Mouse (Mus musculus) limb, embryonic 13.5 days (tissue): ENCODE data around the gene Zfhx3. TPM values are rescaled to one million over a fixed set of nuclear protein-coding genes. Genes with fewer than 3 reads are reported as not detected.

Experiments
- ATAC-seq: fragments of 200-750 bp; cut with Nextera tagmentation; 2 replicates; pipeline ENCODE4 v1.8.0; 2017; ENCODE audit warnings: low read depth, moderate number of reproducible peaks, moderate TSS enrichment; ENCODE audit not compliant: low FRiP score
- H3K27ac ChIP-seq: fragments of 300-500 bp; sonication (generic); 2 replicates; pipeline ENCODE4 v1.5.1; 2015; ENCODE audit warnings: inconsistent platforms, mild to moderate bottlenecking, moderate library complexity
- H3K27me3 ChIP-seq: fragments of 300-500 bp; sonication (generic); 2 replicates; pipeline ENCODE4 v1.6.1; 2015; ENCODE audit warnings: mild to moderate bottlenecking, inconsistent platforms
- H3K36me3 ChIP-seq: fragments of 300-500 bp; sonication (generic); 2 replicates; pipeline ENCODE4 v1.6.1; 2015; ENCODE audit warnings: inconsistent platforms, mild to moderate bottlenecking, moderate library complexity
- H3K4me1 ChIP-seq: fragments of 300-500 bp; sonication (generic); 2 replicates; pipeline ENCODE4 v1.6.1; 2015; ENCODE audit warnings: inconsistent platforms
- H3K4me2 ChIP-seq: fragments of 300-500 bp; sonication (generic); replicated peaks from 2 replicates; pipeline ENCODE4 v1.6.1; 2015; ENCODE audit warnings: inconsistent platforms, mild to moderate bottlenecking, moderate library complexity
- H3K4me3 ChIP-seq: fragments of 300-500 bp; sonication (generic); 2 replicates; pipeline ENCODE4 v1.5.1; 2015; ENCODE audit warnings: moderate library complexity, mild to moderate bottlenecking, inconsistent platforms
- H3K9ac ChIP-seq: fragments of 300-500 bp; sonication (generic); 2 replicates; pipeline ENCODE4 v1.6.1; 2015; ENCODE audit warnings: mild to moderate bottlenecking, inconsistent platforms
- H3K9me3 ChIP-seq: fragments of 300-500 bp; sonication (generic); 2 replicates; pipeline ENCODE4 v1.6.1; 2016; ENCODE audit warnings: inconsistent platforms
- WGBS: fragments of 180-500 bp; shearing (Covaris S2); methylation state at CpG from one replicate; pipeline ENCODE4 v1.1.7; 2015; 5-methylcytosine and 5-hydroxymethylcytosine counted together
- polyA plus RNA-seq: library from polyadenylated mRNA; unstranded; fragments of >200 nt; fragmentation: Nextera tagmentation; extraction: Ambion mirVana; gene quantifications from 2 replicates; pipeline ENCODE4 v1.2.1, GENCODE M21; 2015

Gene Zfhx3
- polyA plus RNA-seq, 1 experiment from 2014 or later = 44.1 TPM

DNA sequence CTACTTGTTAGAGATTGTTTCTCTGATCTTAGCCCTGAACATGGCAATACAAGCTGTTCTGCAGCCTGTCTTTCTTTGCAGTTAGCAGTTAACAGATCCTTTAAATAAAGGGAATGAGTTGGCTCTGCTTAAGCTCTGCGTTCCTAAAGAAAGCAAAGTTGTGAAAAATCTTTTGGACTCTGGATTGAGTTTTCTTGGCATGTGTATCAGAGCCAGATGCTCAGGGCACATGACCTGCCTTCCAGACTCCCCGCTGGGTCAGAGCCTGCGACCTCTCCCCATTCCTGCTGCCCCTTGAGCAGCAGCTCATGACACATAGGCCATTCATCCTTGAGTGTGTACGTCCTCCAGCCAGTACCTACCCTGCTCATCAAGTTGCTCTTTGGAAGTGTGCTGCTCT, 81.9 kb downstream of the Zfhx3 start:
- Histone ChIP-seq H3K36me3 (no peaks in the 10 kb centered on the region), H3K9me3 (0 out of 2 replicates have a peak, but pooled peaks cover 3% of the 10 kb centered on the region), H3K27ac (peak overlapping the region; percentile 44; the same call in 1 of the 2 replicates), H3K4me1 (peaks cover 61% of the 10 kb centered on the region), H3K4me2 (no peak overlapping the region), H3K27me3 (no peaks in the 10 kb centered on the region), H3K4me3 (no peak overlapping the region), H3K9ac (no peak overlapping the region)
- WGBS = 37% methylated on average over 4 of the region's 4 CpGs
- ATAC-seq = no peak

DNA sequence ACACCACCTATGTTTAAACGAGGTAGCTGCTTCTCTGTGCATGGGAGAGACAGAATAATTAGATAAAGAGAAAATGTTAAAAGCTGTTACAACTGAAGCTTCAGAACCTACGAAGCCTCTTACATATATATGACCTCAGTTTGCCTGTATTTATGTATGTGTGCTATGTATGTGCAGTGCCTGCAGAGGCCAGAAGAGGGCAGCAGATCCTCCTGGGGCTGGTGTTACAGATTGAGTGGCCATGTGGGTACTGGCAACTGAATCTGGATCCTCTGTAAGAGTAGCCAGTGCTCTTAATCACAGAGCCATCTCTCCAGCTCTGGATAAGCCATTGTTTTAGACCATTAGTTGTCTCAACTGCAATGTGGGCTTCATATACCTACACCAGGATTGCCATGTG, 82.8 kb downstream of the Zfhx3 start:
- Histone ChIP-seq H3K27ac (no peak overlapping the region), H3K9me3 (0 out of 2 replicates have a peak, but pooled peaks cover 3% of the 10 kb centered on the region), H3K4me3 (no peak overlapping the region), H3K4me1 (peaks cover 63% of the 10 kb centered on the region), H3K27me3 (no peaks in the 10 kb centered on the region), H3K4me2 (no peak overlapping the region), H3K9ac (no peak overlapping the region), H3K36me3 (no peaks in the 10 kb centered on the region)
- 77% methylated on average over 2 of the region's 2 CpGs for WGBS
- ATAC-seq = no peak

- Histone ChIP-seq H3K27me3 (no peaks in the 10 kb centered on the region), H3K36me3 (no peaks in the 10 kb centered on the region), H3K9me3 (0 out of 2 replicates have a peak, but pooled peaks cover 3% of the 10 kb centered on the region), H3K4me1 (peaks cover 58% of the 10 kb centered on the region), H3K4me2 (peak overlapping the region; percentile 61), H3K4me3 (peak overlapping the region; percentile 29), H3K9ac (no peak overlapping the region), H3K27ac (peak overlapping the region; percentile 83)
- 23% methylated on average over 11 of the region's 11 CpGs for WGBS
- ATAC-seq = no peak
These were observed 84.4 kb downstream of the Zfhx3 start for GRCm38 (mm10) chr8:108026557-108027440.

DNA sequence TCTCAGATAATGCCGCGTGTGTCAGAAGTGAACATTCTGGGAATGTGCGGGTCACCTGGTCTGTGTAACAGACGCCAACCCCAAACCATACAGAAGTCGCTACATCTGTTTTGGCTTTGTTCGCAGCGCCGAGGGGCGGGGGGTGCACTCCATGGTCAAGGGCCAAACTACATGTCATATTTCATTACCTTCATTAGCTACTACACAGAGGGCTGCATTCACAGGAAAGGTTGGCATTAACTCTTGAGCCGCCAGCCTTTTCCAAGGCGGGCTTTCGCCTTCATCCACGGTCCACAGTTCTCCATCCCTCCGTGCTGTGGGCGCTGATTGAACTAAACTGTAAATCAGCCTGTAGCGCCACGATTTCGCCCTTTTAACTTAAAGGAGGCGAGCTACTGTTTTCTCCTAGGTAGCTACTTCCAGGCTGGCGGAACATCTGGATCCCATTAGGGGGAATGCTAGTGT, 85.1 kb downstream of the Zfhx3 start:
- H3K27me3 ChIP-seq = no peaks in the 10 kb centered on the region
- peak overlapping the region; percentile 83 for H3K27ac ChIP-seq
- 0 out of 2 replicates have a peak, but pooled peaks cover 3% of the 10 kb centered on the region for H3K9me3 ChIP-seq
- ATAC-seq = peak; percentile 86
- H3K9ac ChIP-seq = no peak overlapping the region
- 4% methylated on average over 20 of the region's 20 CpGs for WGBS
- peaks cover 50% of the 10 kb centered on the region for H3K4me1 ChIP-seq
- H3K4me3 ChIP-seq = peak overlapping the region; percentile 29
- no peaks in the 10 kb centered on the region for H3K36me3 ChIP-seq
- H3K4me2 ChIP-seq = peak overlapping the region; percentile 61

DNA sequence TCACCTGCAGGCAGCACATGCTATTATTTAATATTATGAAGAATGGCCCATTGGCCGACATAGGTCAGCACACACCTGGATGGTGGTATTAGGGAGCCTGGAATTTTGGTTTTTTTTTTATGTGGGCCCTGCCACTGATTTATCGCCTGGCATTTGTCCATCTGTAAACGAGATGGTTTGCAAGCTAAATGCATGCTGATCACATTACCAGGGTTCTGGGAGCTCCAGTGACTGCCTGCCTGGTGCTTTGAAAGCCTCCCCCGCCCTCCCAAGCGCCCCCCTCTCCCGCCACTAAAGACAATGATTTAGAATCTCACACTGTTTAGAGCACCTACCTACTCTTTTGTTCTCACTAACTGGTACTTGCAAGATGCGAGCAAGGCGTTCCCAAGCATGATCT, 86.0 kb downstream of the Zfhx3 start:
- ATAC-seq = 0 out of 2 replicates have a peak, but pooled peaks have one; percentile 19

DNA sequence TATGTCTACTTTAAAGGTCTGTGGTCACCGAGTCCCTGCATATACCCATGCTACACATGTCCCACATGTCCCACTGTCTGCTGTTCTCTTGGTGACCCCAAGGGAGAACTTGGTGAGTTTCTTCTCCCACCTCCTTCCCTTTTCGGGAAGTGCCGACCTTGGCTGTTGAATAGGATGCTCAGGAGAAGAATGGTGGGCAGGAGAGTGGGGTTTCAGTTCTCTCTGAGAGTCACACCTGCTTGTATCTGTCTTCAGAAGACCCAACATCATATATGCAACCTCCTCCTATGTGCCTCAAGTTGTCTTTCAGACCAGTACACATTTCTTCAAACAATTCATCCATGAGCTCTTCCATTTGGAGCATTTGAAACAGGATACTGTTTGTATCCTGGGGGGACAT, 88.7 kb downstream of the Zfhx3 start:
- WGBS = 88% methylated on average over 3 of the region's 3 CpGs
- peaks cover 56% of the 10 kb centered on the region for H3K4me1 ChIP-seq
- no peak overlapping the region for H3K4me2 ChIP-seq
- no peak overlapping the region for H3K9ac ChIP-seq
- H3K9me3 ChIP-seq = no peaks in the 10 kb centered on the region
- H3K27me3 ChIP-seq = 0 out of 2 replicates have a peak, but pooled peaks cover 3% of the 10 kb centered on the region
- no peak overlapping the region for H3K4me3 ChIP-seq
- no peak overlapping the region for H3K27ac ChIP-seq
- ATAC-seq = no peak
- H3K36me3 ChIP-seq = no peaks in the 10 kb centered on the region

More for the DNA sequence above, 86.0 kb downstream of the Zfhx3 start:
- Histone ChIP-seq H3K4me3 (peak overlapping the region; percentile 29; the same call in 1 of the 2 replicates), H3K27ac (peak overlapping the region; percentile 83), H3K9me3 (0 out of 2 replicates have a peak, but pooled peaks cover 3% of the 10 kb centered on the region), H3K4me2 (peak overlapping the region; percentile 61), H3K9ac (no peak overlapping the region), H3K36me3 (no peaks in the 10 kb centered on the region), H3K4me1 (peaks cover 49% of the 10 kb centered on the region), H3K27me3 (0 out of 2 replicates have a peak, but pooled peaks cover 3% of the 10 kb centered on the region)
- 4% methylated on average over 8 of the region's 8 CpGs for WGBS

- peaks cover 28% of the 10 kb centered on the region for H3K4me1 ChIP-seq
- H3K9me3 ChIP-seq = 0 out of 2 replicates have a peak, but pooled peaks cover 7% of the 10 kb centered on the region
- 0 out of 2 replicates have a peak, but pooled peaks cover 3% of the 10 kb centered on the region for H3K27me3 ChIP-seq
- no peak overlapping the region for H3K4me3 ChIP-seq
- WGBS = 83% methylated on average over 3 of the region's 3 CpGs
- peak overlapping the region; percentile 44; the same call in 1 of the 2 replicates for H3K27ac ChIP-seq
- ATAC-seq = no peak
- no peaks in the 10 kb centered on the region for H3K36me3 ChIP-seq
- H3K9ac ChIP-seq = no peak overlapping the region
- H3K4me2 ChIP-seq = no peak overlapping the region
These were observed 91.6 kb downstream of the Zfhx3 start for GRCm38 (mm10) chr8:108034070-108034469.

DNA sequence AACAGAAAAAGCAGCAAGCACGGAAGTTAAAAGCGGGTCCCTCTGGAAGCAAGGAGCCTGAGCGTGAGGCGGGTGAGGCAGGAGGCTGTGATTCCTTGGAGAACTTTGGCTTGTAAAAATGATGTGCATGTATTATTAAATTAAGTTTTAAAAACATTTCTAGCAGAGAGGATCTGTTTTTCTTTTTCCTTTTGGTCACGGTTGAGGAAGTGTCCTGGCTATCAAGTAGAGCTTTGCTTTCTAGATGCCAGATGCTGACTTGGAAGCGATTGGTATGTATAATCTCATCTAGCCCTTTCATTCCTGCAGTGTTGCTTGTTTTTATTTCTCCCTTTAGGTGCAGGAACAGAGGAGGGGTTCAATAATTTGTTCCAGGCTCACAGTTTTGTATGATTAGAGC, 92.3 kb downstream of the Zfhx3 start:
- H3K27ac ChIP-seq = peak overlapping the region; percentile 44; the same call in 1 of the 2 replicates
- H3K4me2 ChIP-seq = no peak overlapping the region; the same call in 1 of the 2 replicates
- no peak overlapping the region for H3K4me3 ChIP-seq
- 45% methylated on average over 6 of the region's 6 CpGs for whole genome bisulfite sequencing
- peaks cover 23% of the 10 kb centered on the region for H3K4me1 ChIP-seq
- H3K9me3 ChIP-seq = 0 out of 2 replicates have a peak, but pooled peaks cover 7% of the 10 kb centered on the region
- 0 out of 2 replicates have a peak, but pooled peaks cover 3% of the 10 kb centered on the region for H3K27me3 ChIP-seq
- no peak for ATAC-seq
- no peaks in the 10 kb centered on the region for H3K36me3 ChIP-seq
- no peak overlapping the region for H3K9ac ChIP-seq

DNA sequence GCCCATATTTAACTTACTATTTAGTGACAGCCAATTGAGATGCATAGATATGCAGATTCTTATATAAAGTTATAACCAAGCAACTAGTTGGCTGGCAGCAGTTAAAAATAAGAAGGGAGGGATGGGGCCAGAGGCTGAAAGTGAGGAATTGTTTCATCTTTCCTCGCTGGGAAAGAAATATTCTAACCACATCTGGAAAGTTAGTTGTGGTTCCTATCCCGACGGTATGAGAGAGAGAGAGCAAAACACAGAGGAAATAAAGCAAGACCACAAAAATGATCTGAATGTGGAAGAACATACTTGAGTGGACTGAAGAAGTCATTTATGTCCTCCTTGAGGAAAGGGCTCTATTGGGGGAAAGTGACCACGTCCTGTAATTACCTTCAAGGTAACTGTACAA, 101.2 kb downstream of the Zfhx3 start:
- Histone ChIP-seq H3K4me2 (no peak overlapping the region), H3K9me3 (no peaks in the 10 kb centered on the region), H3K27me3 (no peaks in the 10 kb centered on the region), H3K9ac (no peak overlapping the region), H3K36me3 (no peaks in the 10 kb centered on the region), H3K4me3 (no peak overlapping the region), H3K4me1 (peaks cover 48% of the 10 kb centered on the region), H3K27ac (peak overlapping the region; percentile 12; the same call in 1 of the 2 replicates)
- 0 out of 2 replicates have a peak, but pooled peaks have one; percentile 4 for ATAC-seq
- WGBS = 46% methylated on average over 4 of the region's 4 CpGs

DNA sequence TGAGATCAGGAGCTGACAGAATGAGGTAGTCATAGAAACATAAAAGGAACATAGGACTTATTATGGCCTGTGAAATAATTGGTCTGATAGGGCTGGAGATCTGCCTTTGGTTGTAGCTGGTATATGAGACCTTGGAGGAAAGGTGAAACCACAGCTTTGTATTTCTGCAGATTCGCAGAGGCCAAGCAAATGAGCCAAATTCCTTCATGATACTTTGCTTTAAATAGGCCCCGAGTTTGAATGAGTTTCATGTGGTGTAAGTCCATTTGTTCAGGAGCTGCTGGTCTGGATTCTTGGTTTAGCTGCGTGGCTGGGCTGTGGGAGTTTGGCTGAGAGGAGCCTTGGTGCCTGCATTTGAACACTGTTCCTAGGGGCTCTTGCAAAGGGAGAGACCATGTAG, 101.7 kb downstream of the Zfhx3 start:
- H3K9ac ChIP-seq = no peak overlapping the region
- ATAC-seq = no peak
- no peaks in the 10 kb centered on the region for H3K27me3 ChIP-seq
- H3K27ac ChIP-seq = peak overlapping the region; percentile 55; the same call in 1 of the 2 replicates
- H3K36me3 ChIP-seq = no peaks in the 10 kb centered on the region
- no peak overlapping the region for H3K4me2 ChIP-seq
- no peaks in the 10 kb centered on the region for H3K9me3 ChIP-seq
- 44% methylated on average over 3 of the region's 3 CpGs for WGBS
- no peak overlapping the region for H3K4me3 ChIP-seq
- peaks cover 48% of the 10 kb centered on the region for H3K4me1 ChIP-seq

- Histone ChIP-seq H3K27ac (no peak overlapping the region; the same call in 1 of the 2 replicates), H3K4me2 (no peak overlapping the region), H3K4me1 (peaks cover 7% of the 10 kb centered on the region), H3K9me3 (no peaks in the 10 kb centered on the region), H3K4me3 (no peak overlapping the region), H3K36me3 (no peaks in the 10 kb centered on the region), H3K27me3 (no peaks in the 10 kb centered on the region), H3K9ac (no peak overlapping the region)
- 53% methylated on average over 5 of the region's 5 CpGs for WGBS
- ATAC-seq = no peak
These were observed 113.8 kb downstream of the Zfhx3 start for GRCm38 (mm10) chr8:108056241-108056640.

DNA sequence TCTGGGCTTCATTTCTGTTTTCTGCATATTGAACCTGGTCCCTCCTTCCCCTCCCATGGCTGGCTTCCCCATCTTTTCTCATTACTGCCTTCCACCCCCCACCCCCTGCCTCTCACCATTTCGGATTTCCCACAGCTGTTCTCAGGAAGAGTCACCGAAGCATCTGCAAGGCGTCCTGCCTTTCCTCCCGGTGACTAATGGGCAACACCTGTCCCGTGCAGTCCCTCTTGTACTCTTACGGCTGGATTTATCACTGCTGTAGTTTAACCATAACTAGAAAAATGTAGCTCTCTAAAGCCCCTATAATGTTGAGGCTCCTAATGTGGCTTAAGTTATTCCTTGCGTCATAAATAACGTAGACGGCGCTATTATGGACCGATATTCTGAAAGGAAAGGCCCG, 119.5 kb downstream of the Zfhx3 start:
- 29% methylated on average over 12 of the region's 12 CpGs for WGBS
- peak overlapping the region; percentile 31 for H3K4me2 ChIP-seq
- peak; percentile 72 for ATAC-seq

More for the DNA sequence above, 119.5 kb downstream of the Zfhx3 start:
- H3K9ac ChIP-seq = no peak overlapping the region
- H3K27ac ChIP-seq = no peak overlapping the region
- H3K4me1 ChIP-seq = peaks cover 9% of the 10 kb centered on the region
- H3K4me3 ChIP-seq = no peak overlapping the region
- H3K27me3 ChIP-seq = no peaks in the 10 kb centered on the region
- no peaks in the 10 kb centered on the region for H3K36me3 ChIP-seq
- H3K9me3 ChIP-seq = no peaks in the 10 kb centered on the region
